Mouse (Mus musculus): ENCODE results near the gene Srrt.

Srrt gene

DNA sequence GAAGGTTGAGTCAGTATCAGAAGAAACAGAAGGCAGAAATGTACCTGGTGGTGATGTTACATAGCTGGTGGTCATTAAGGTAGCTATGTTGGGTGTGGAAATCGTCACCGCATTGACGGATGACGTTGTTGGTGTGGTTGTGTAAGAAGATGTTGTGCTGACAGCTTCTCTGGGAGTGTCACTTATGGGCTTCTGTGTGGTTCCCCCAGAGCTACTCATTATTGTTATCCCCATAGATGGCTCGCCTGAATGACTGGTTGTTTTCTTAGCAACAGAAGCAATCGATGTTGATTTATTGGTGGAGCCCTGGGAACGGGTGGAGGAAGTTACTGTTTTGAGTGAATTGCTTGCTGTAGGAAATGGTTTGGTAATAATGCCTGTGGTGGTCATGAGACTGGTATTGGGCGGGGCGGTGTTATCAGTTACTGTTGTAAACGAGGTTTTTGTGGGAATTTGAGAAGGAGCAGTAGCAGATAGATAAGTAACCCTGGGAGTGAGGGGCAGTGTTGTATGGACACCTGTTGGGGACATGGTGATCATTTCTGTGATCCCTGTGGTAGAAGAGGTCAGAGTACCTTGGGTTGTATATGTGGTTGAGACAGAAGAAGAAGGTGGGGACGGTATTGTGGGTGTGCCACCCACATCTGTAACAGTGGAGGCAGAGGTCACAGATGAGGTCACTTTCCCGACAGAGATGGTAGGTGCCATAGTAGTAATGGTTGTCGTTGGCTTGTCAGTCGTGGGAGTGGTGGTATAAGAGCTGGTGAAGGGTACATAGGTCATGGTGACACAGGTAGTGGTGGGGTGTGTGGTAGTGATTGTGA, 43.4 kb downstream of the Srrt start:
- WGBS = 85% methylated on average over 14 of the region's 14 CpGs
